Mouse (Mus musculus) thymus, postnatal 0 days (tissue): ENCODE results near the gene Anks1b. TPM values are rescaled to one million over a fixed set of nuclear protein-coding genes. Genes with fewer than 3 reads are reported as not detected.

Source experiments
- polyA plus RNA-seq: library from polyadenylated mRNA; unstranded; fragments of >200 nt; fragmentation: Nextera tagmentation; extraction: Ambion mirVana; gene quantifications from 2 replicates; pipeline ENCODE4 v1.2.1, GENCODE M21; 2015

The Anks1b gene
- polyA plus RNA-seq, 1 experiment from 2014 or later: 0.18 TPM

Other genes with a start within 250 kb of the Anks1b start
- 6.9 and 9.9 TPM in 2 replicates for gene Scyl2, start 187.2 kb upstream of the Anks1b start, polyA plus RNA-seq
- 58.7 and 63.8 TPM in 2 replicates for gene Actr6, start 141.2 kb upstream of the Anks1b start, polyA plus RNA-seq
- gene Uhrf1bp1l, start 128.5 kb upstream of the Anks1b start, polyA plus RNA-seq: 21.8 and 27.1 TPM in 2 replicates